Mouse (Mus musculus): ENCODE data around the gene Plcd3. TPM values are rescaled to one million over a fixed set of nuclear protein-coding genes. Genes with fewer than 3 reads are reported as not detected.

Gene Plcd3
- polyA plus RNA-seq, 1 experiment from 2014 or later: 4.2 TPM

- Histone ChIP-seq H3K4me1 (replicated peaks; ENCODE audit: insufficient read depth, low read length) (no peaks in the 10 kb centered on the region), H3K27ac (no peak overlapping the region), H3K4me3 (replicated peaks; ENCODE audit: low read depth, low read length) (no peak overlapping the region), H3K4me2 (ENCODE audit: low read length) (no peak overlapping the region), H3K27me3 (ENCODE audit: insufficient read depth, low read length) (no peaks in the 10 kb centered on the region), H3K9ac (ENCODE audit: low read depth, low read length) (no peak overlapping the region), H3K9me3 (replicated peaks; ENCODE audit: low read length) (no peaks in the 10 kb centered on the region), H3K36me3 (ENCODE audit: insufficient read depth, low read length) (peaks cover 5% of the 10 kb centered on the region; the same call in 1 of the 2 replicates)
- ATAC-seq (replicated peaks; ENCODE audit: low FRiP score, low read depth): no peak
- no peak for TF ChIP-seq CTCF (IDR thresholded peaks at IDR 0.05; ENCODE audit: low read depth)
- 83% methylated on average over 8 of the region's 8 CpGs for WGBS
- no peak for DNase-seq (ENCODE audit: low spot score)
These were observed 64.5 kb downstream of the Plcd3 start for GRCm38 (mm10) chr11:103036881-103037465.

- no peak overlapping the region for H3K27ac ChIP-seq
- DNase-seq (ENCODE audit: low spot score) (no peak), ATAC-seq (replicated peaks; ENCODE audit: low FRiP score, low read depth) (no peak)
- H3K27me3 ChIP-seq (ENCODE audit: insufficient read depth, low read length): no peaks in the 10 kb centered on the region
- H3K4me2 ChIP-seq (ENCODE audit: low read length): no peak overlapping the region
- peaks cover 5% of the 10 kb centered on the region; the same call in 1 of the 2 replicates for H3K36me3 ChIP-seq (ENCODE audit: insufficient read depth, low read length)
- 77% methylated on average over 6 of the region's 6 CpGs for WGBS
- H3K9me3 ChIP-seq (replicated peaks; ENCODE audit: low read length): no peaks in the 10 kb centered on the region
- no peak overlapping the region for H3K9ac ChIP-seq (ENCODE audit: low read depth, low read length)
- H3K4me3 ChIP-seq (replicated peaks; ENCODE audit: low read depth, low read length): no peak overlapping the region
- no peaks in the 10 kb centered on the region for H3K4me1 ChIP-seq (replicated peaks; ENCODE audit: insufficient read depth, low read length)
- no peak for TF ChIP-seq CTCF (IDR thresholded peaks at IDR 0.05; ENCODE audit: low read depth)
These were observed 66.5 kb downstream of the Plcd3 start for GRCm38 (mm10) chr11:103035007-103035406.

DNA sequence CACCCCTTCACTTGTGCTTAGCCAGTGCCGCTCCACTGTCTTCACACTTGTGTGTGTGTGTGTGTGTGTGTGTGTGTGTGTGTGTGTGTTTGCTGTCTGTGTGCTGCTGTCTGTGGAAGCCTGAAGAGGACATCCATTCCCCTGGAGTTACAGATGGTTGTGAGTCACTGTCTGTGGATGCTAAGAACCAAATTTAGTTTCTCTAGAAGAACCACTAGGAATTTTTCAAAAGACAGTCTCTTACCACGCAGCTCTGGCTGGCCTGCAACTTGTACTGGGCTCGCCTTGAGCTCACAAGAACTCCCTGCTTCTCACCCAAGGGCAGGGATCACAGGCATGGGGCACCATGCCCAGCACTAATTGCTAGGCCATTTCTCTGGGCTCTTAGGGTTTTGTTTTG lies 68.4 kb downstream of the Plcd3 start:
- Histone ChIP-seq H3K9me3 (replicated peaks; ENCODE audit: low read length) (no peaks in the 10 kb centered on the region), H3K36me3 (ENCODE audit: insufficient read depth, low read length) (no peaks in the 10 kb centered on the region), H3K4me3 (replicated peaks; ENCODE audit: low read depth, low read length) (no peak overlapping the region), H3K27me3 (ENCODE audit: insufficient read depth, low read length) (no peaks in the 10 kb centered on the region), H3K27ac (no peak overlapping the region), H3K4me2 (ENCODE audit: low read length) (no peak overlapping the region), H3K4me1 (replicated peaks; ENCODE audit: insufficient read depth, low read length) (0 out of 2 replicates have a peak, but pooled peaks cover 4% of the 10 kb centered on the region), H3K9ac (ENCODE audit: low read depth, low read length) (no peak overlapping the region)
- TF ChIP-seq CTCF (IDR thresholded peaks at IDR 0.05; ENCODE audit: low read depth): no peak
- no peak for ATAC-seq (replicated peaks; ENCODE audit: low FRiP score, low read depth)
- DNase-seq (ENCODE audit: low spot score): no peak
- WGBS: 83% methylated on average over 3 of the region's 3 CpGs

GRCm38 (mm10) chr11:103028176-103028891 lies 73.1 kb downstream of the Plcd3 start, which contains the start of the genes Nmt1 and Dcakd:
TSS of gene Nmt1 (plus strand) at chr11:103028190.
TSS of gene Dcakd (minus strand) at chr11:103028333.
- Histone ChIP-seq H3K27me3 (ENCODE audit: insufficient read depth, low read length) (no peaks in the 10 kb centered on the region), H3K27ac (peak within 1 kb of the TSS; percentile 86), H3K36me3 (ENCODE audit: insufficient read depth, low read length) (0 out of 2 replicates have a peak, but pooled peaks cover 7% of the 10 kb centered on the region), H3K9me3 (replicated peaks; ENCODE audit: low read length) (no peaks in the 10 kb centered on the region), H3K9ac (ENCODE audit: low read depth, low read length) (peak within 1 kb of the TSS; percentile 64), H3K4me2 (ENCODE audit: low read length) (peak within 1 kb of the TSS; percentile 80), H3K4me3 (replicated peaks; ENCODE audit: low read depth, low read length) (peak within 1 kb of the TSS; percentile 59), H3K4me1 (replicated peaks; ENCODE audit: insufficient read depth, low read length) (peaks cover 11% of the 10 kb centered on the region; the same call in 1 of the 2 replicates)
- WGBS: under 1% methylated on average over 36 of the region's 36 CpGs
- ATAC-seq (replicated peaks; ENCODE audit: low FRiP score, low read depth): peak; percentile 98
- peak; percentile 99 for DNase-seq (ENCODE audit: low spot score)
- TF ChIP-seq CTCF (IDR thresholded peaks at IDR 0.05; ENCODE audit: low read depth): no peak

- peak; percentile 11; the same call in 1 of the 2 replicates for ATAC-seq (replicated peaks; ENCODE audit: low FRiP score, low read depth)
- DNase-seq (ENCODE audit: low spot score): no peak
- TF ChIP-seq CTCF (IDR thresholded peaks at IDR 0.05; ENCODE audit: low read depth): no peak
- WGBS: 11% methylated on average over 8 of the region's 8 CpGs
- Histone ChIP-seq H3K4me2 (ENCODE audit: low read length) (peak overlapping the region; percentile 80), H3K27me3 (ENCODE audit: insufficient read depth, low read length) (no peaks in the 10 kb centered on the region), H3K36me3 (ENCODE audit: insufficient read depth, low read length) (0 out of 2 replicates have a peak, but pooled peaks cover 7% of the 10 kb centered on the region), H3K4me1 (replicated peaks; ENCODE audit: insufficient read depth, low read length) (peaks cover 11% of the 10 kb centered on the region; the same call in 1 of the 2 replicates), H3K27ac (peak overlapping the region; percentile 86), H3K9me3 (replicated peaks; ENCODE audit: low read length) (no peaks in the 10 kb centered on the region), H3K9ac (ENCODE audit: low read depth, low read length) (peak overlapping the region; percentile 64), H3K4me3 (replicated peaks; ENCODE audit: low read depth, low read length) (peak overlapping the region; percentile 59)
These were observed 73.8 kb downstream of the Plcd3 start for GRCm38 (mm10) chr11:103027570-103028175.

- no peak for TF ChIP-seq CTCF (IDR thresholded peaks at IDR 0.05; ENCODE audit: low read depth)
- H3K4me2 ChIP-seq (ENCODE audit: low read length): 0 out of 2 replicates have a peak overlapping the region, but pooled peaks have one; percentile 80
- no peak overlapping the region for H3K4me3 ChIP-seq (replicated peaks; ENCODE audit: low read depth, low read length)
- 0 out of 2 replicates have a peak, but pooled peaks cover 7% of the 10 kb centered on the region for H3K36me3 ChIP-seq (ENCODE audit: insufficient read depth, low read length)
- H3K27me3 ChIP-seq (ENCODE audit: insufficient read depth, low read length): no peaks in the 10 kb centered on the region
- no peaks in the 10 kb centered on the region for H3K9me3 ChIP-seq (replicated peaks; ENCODE audit: low read length)
- no peak overlapping the region for H3K27ac ChIP-seq
- 88% methylated on average over 3 of the region's 3 CpGs for WGBS
- no peak for DNase-seq (ENCODE audit: low spot score)
- no peak overlapping the region; the same call in 1 of the 2 replicates for H3K9ac ChIP-seq (ENCODE audit: low read depth, low read length)
- H3K4me1 ChIP-seq (replicated peaks; ENCODE audit: insufficient read depth, low read length): peaks cover 11% of the 10 kb centered on the region; the same call in 1 of the 2 replicates
- no peak for ATAC-seq (replicated peaks; ENCODE audit: low FRiP score, low read depth)
These were observed 74.6 kb downstream of the Plcd3 start for GRCm38 (mm10) chr11:103026901-103027300.
